Mouse (Mus musculus) erythroblast, adult 5-6 weeks (primary cell): ENCODE results near the gene Atp4b. TPM values are rescaled to one million over a fixed set of nuclear protein-coding genes. Genes with fewer than 3 reads are reported as not detected.
"Not testable (repeated sequence)": the region's sequence is repeated elsewhere in the genome, so short reads cannot be mapped to it uniquely, and the experiment has no call there.

Experiments
- ATAC-seq: replicated peaks from 2 replicates; pipeline ENCODE4 v1.8.0; 2016; ENCODE audit warnings: moderate number of reproducible peaks, mild to moderate bottlenecking, moderate TSS enrichment, inconsistent platforms; ENCODE audit not compliant: poor library complexity, low FRiP score, severe bottlenecking
- total RNA-seq, 2 experiments: library from RNA; stranded (forward) in 1 of 2; stranded (reverse) in 1 of 2; fragments of 150-400 nt in 1 of 2; fragments of 200-764, 138-1000 nt in 1 of 2; gene quantifications; 2 replicates each; pipeline versions ENCODE4 v1.2.3 to v1.2.4; 2015 to 2017; ENCODE audit warnings: low replicate concordance in 2 of 2

Gene Atp4b
- total RNA-seq, 2 experiments from 2014 or later, result not detected

- no peak for ATAC-seq
Observed at GRCm38 (mm10) chr8:13337678-13338077, 58.9 kb downstream of the Atp4b start.

- ATAC-seq, result not testable (repeated sequence)
Observed at GRCm38 (mm10) chr8:13337245-13337644, 59.4 kb downstream of the Atp4b start.

Other genes with a start within 250 kb of the Atp4b start
- 101 and 131 TPM in 2 replicates for gene Lamp1, start 237.7 kb downstream of the Atp4b start, total RNA-seq (2015; ENCODE audit: low replicate concordance)
- gene Lamp1, start 237.7 kb downstream of the Atp4b start, total RNA-seq (2017; ENCODE audit: low replicate concordance), result 103 and 130 TPM in 2 replicates
- 5.0 and 6.3 TPM in 2 replicates for gene Grtp1, start 196.2 kb downstream of the Atp4b start, total RNA-seq (2015; ENCODE audit: low replicate concordance)
- gene Grtp1, start 196.2 kb downstream of the Atp4b start, total RNA-seq (2017; ENCODE audit: low replicate concordance), result 1.6 and 4.3 TPM in 2 replicates
- not detected in 2 replicates for gene Adprhl1, start 142.7 kb downstream of the Atp4b start, total RNA-seq (2015; ENCODE audit: low replicate concordance)
- gene Adprhl1, start 142.7 kb downstream of the Atp4b start, total RNA-seq (2017; ENCODE audit: low replicate concordance), result 0.43 TPM in 1 of 2 replicates, not detected in the other
- gene Dcun1d2, start 108.7 kb downstream of the Atp4b start, total RNA-seq (2015; ENCODE audit: low replicate concordance), result 0.42 and 9.2 TPM in 2 replicates
- gene Dcun1d2, start 108.7 kb downstream of the Atp4b start, total RNA-seq (2017; ENCODE audit: low replicate concordance), result 4.2 and 5.4 TPM in 2 replicates
- gene Tmco3, start 108.6 kb downstream of the Atp4b start, total RNA-seq (2015; ENCODE audit: low replicate concordance), result 7.1 and 12.3 TPM in 2 replicates
- gene Tmco3, start 108.6 kb downstream of the Atp4b start, total RNA-seq (2017; ENCODE audit: low replicate concordance), result 6.1 and 9.4 TPM in 2 replicates
- gene Tfdp1, start 58.1 kb downstream of the Atp4b start, total RNA-seq (2015; ENCODE audit: low replicate concordance), result 90.5 and 105 TPM in 2 replicates
- gene Tfdp1, start 58.1 kb downstream of the Atp4b start, total RNA-seq (2017; ENCODE audit: low replicate concordance), result 73.9 and 76.0 TPM in 2 replicates
- not detected in 2 replicates for gene Grk1, start 8.3 kb upstream of the Atp4b start, total RNA-seq (2015; ENCODE audit: low replicate concordance)
- 0.28 and 0.34 TPM in 2 replicates for gene Grk1, start 8.3 kb upstream of the Atp4b start, total RNA-seq (2017; ENCODE audit: low replicate concordance)
- not detected in 2 replicates for gene Tmem255b, start 38.4 kb upstream of the Atp4b start, total RNA-seq (2015; ENCODE audit: low replicate concordance)
- gene Tmem255b, start 38.4 kb upstream of the Atp4b start, total RNA-seq (2017; ENCODE audit: low replicate concordance), result not detected in 2 replicates
- not detected in 2 replicates for gene Gas6, start 97.7 kb upstream of the Atp4b start, total RNA-seq (2015; ENCODE audit: low replicate concordance)
- gene Gas6, start 97.7 kb upstream of the Atp4b start, total RNA-seq (2017; ENCODE audit: low replicate concordance), result 0.09 and 3.1 TPM in 2 replicates
- gene 1700029H14Rik, start 165.6 kb upstream of the Atp4b start, total RNA-seq (2015; ENCODE audit: low replicate concordance), result not detected in 2 replicates
- gene 1700029H14Rik, start 165.6 kb upstream of the Atp4b start, total RNA-seq (2017; ENCODE audit: low replicate concordance), result not detected in 2 replicates